Mouse (Mus musculus): Measurements from ENCODE around the gene Kirrel.
A peak's percentile ranks its signal among the peaks of the same experiment; 100 is the strongest.

Gene Kirrel

DNA sequence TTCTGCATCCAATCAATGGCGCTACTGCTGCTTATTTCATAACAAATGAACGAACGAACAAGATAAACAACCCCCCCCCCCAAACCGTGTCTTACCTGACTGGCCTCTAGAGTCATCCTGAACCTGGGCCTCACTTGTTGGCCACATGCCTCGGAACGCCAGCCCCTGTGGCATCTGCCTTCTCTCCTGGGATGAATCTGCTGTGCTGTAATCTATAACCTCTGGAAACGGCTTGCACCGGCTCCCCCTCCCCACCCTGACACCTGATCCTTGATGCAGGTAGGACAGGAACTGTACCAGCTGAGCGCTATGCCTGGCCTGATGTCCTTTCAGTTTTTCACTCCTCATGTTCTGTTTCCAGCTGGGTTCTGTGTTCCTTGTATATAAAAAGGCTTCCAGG is 96.9 kb downstream of the Kirrel start:
- DNase-seq (ENCODE audit: low spot score), result no peak

DNA sequence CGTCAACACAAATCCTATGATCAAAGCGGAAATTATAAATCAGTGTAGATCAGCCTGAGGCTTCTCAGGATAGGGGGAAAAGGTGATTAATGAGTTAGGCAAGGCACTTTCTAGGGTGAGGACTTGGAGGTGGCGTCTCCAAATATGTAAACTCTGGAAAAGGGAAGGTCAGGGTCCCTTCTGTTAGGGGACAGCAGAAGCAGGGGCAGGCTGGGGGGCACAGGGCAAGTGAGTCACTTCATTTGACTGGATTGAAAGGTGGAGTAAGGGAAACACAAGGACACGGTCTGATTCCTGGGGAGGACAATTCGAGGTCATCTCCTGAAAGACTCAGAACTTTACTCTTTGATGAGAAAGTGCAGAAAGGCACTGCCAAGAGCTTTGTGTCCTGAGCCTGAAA is 97.6 kb downstream of the Kirrel start:
- DNase-seq (ENCODE audit: low spot score), result no peak

DNA sequence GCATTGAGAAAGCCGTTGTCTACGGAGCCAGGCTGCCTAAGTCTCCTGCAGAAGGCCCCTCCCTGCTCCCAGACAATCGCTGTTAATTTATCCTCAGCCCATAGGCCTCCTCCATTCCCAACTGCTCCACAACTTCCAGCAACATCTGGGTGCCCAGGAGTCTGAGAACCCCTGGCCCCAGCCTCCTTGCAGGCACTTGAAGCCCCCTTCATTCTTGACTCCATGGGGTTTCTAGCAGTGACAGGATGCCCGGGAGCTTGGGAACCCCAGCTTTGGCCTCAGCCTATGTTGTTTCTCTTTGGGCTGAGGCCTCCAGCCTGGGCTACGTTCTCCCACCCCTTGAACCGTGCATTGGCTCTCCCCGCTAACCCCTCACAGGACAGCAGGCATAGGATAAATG is 98.4 kb downstream of the Kirrel start:
- no peak for DNase-seq (ENCODE audit: low spot score)

DNA sequence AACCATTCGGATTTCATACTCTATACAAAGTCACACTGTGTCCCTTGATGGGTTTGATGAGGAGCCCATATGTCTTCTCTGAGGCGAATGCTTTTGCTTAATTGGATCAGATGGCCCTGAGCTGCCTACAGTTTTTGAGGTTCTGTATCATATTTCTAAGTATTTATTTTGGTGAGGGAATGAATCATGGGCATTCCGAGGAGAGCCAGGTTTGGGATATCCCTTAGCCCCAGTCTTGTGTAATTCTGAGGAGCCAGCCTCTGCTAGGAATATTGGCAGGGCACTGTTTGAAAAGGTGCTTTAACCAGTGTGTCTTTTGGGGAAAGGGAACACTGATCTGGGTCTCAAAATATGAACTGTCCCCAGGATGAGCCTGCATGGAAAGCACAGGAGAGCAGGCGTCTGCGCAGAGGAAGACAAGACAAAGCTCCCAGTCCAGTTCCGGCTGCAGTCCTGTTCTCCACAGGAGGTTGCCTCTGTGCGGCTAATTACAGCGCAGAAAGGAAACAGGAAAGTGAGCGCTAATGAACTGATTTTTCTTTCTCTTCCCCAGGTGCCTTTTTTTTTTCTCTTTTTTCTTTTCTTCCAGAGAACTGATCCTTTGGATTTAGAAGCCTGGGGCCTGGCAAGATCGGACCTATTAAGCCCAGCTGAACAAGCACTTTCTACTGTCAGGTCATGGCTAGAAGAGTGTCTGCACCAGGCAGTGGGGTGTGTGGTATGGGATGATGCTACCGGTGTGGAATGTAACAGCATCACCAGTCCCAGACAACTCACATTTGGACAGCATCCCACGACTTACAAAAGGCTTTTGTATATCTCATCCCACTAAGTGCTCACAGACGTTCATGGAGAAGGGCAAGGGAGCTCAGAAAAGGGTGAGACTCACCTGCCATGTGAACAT is 101.7 kb downstream of the Kirrel start:
- DNase-seq (ENCODE audit: low spot score), result no peak

DNA sequence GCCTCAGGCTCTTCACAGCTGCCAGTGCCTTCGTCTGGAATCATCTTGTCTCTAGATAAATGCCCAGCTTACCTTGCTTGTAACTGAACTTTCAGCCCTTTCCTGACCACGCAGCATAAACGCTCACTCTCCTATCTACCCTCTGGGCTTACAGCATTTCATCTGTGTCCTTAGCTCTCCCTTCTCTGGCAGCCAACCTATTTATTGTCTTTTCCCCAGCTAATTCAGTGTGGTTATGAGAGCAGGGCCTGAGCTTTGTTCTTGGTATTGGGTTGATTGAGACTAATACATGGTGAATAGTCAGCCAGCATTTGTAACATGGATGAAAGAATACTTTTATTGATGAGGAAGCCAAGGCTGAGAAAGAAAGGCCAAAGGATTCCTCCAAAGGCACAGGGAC is 102.4 kb downstream of the Kirrel start:
- DNase-seq (ENCODE audit: low spot score), result no peak

- DNase-seq (ENCODE audit: low spot score), result no peak
These were observed 107.1 kb downstream of the Kirrel start for GRCm38 (mm10) chr3:87067396-87067975.

- no peak for DNase-seq (ENCODE audit: low spot score)
These were observed 120.6 kb downstream of the Kirrel start for GRCm38 (mm10) chr3:87053939-87054338.

DNA sequence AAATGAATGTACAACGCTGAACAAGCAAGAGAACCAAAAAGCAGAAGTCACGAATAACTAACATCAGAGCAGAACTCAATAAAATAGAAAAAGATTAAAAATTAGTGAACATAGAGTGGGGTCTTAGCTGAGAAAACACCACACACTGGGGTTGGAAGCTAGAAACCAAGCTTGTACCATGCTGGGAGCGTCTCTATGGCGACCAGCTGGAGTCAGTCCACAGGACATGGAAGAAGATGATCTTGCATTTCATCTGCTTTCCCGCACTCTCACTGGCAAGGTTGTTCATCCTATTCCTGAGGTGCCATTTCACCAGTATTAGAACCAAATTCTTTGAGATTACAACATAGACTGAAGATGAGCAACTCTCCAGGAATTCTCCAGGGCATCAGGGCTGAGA is 126.7 kb downstream of the Kirrel start:
- no peak for DNase-seq (ENCODE audit: low spot score)

DNA sequence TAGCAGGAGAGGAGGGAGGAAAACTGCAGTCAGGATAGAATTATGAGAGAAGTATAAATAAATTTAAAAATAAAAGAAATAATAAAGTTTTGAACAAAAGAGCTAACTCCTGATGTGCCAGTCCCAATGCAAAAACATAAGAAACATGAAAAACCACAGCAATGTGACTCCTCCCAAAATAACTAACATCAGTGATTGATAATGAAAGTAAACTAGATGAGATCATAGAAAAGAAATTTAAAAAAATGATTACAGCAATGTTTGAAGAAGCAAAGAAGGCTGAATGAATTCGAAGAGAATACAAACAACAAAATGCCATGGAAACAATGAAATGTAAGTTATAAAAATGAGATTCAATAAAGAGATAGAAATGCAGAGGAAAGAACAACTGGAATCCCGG is 132.8 kb downstream of the Kirrel start:
- DNase-seq (ENCODE audit: low spot score), result no peak

- DNase-seq (ENCODE audit: low spot score), result no peak
These were observed 136.0 kb downstream of the Kirrel start for GRCm38 (mm10) chr3:87038500-87038899.

- DNase-seq (ENCODE audit: low spot score), result no peak
These were observed 140.5 kb downstream of the Kirrel start for GRCm38 (mm10) chr3:87034061-87034460.

DNA sequence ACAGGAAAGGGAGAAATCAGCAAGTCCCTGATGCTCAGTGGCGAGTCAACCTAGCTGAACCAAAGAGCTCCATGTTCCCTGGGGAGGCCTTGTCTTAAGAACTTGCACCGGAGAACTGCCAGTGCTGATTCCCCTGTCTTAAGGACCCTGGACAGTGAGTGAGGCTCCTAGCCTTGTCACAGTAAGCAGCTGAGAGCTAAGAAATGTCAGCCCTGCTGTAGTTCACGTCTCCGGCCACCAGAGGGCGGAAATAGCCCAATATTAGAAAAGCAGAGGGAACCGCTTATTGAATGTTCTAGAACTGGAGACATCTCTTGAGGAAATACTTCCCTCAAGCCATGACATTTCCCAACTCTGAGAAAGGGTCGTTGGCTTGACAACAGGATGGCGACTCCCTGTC is 141.2 kb downstream of the Kirrel start:
- peak; percentile 63 for DNase-seq (ENCODE audit: low spot score)

DNA sequence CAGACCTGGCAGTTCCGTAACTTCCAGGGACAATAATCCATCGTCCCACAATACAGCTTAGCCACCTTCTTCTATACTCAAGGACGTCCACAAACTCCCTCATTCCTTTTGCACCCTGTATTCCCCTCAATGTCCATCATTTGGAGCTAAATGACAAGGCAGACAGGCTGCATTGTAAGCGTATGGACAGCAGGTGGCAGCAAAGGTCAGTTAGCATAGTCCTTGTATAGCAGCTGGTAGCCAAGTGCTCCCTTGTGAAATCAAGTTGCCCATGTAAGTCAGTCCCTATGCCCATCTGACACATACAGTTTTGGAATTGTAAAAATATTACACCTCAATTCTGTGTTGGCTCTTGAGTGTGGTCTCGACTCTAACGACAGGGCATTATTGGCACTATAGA is 143.7 kb downstream of the Kirrel start:
- no peak for DNase-seq (ENCODE audit: low spot score)

All from ovary, postnatal 10 days (tissue).